Mouse (Mus musculus) ES-Bruce4 (cell line): ENCODE measurements around the gene Ldhc. TPM values are rescaled to one million over a fixed set of nuclear protein-coding genes. Genes with fewer than 3 reads are reported as not detected.

Source experiments
- H3K27ac ChIP-seq: 2 replicates; pipeline ENCODE4 v1.5.1; 2012; ENCODE audit warnings: low read length, inconsistent platforms; ENCODE audit not compliant: insufficient read depth
- H3K27me3 ChIP-seq: 2 replicates; pipeline ENCODE4 v1.6.1; 2012; ENCODE audit warnings: mild to moderate bottlenecking, low read length, inconsistent platforms; ENCODE audit not compliant: control insufficient read depth, poor library complexity, insufficient read depth, severe bottlenecking
- H3K36me3 ChIP-seq: 2 replicates; pipeline ENCODE4 v1.6.1; 2012; ENCODE audit warnings: inconsistent platforms, mild to moderate bottlenecking, low read length, moderate library complexity; ENCODE audit not compliant: control insufficient read depth, poor library complexity, insufficient read depth, severe bottlenecking
- H3K4me1 ChIP-seq: one replicate; pipeline ENCODE4 v1.8.1; 2011; ENCODE audit warnings: low read length; ENCODE audit not compliant: control insufficient read depth, insufficient read depth
- H3K4me3 ChIP-seq: 2 replicates; pipeline ENCODE4 v1.5.1; 2011; ENCODE audit warnings: low read depth, mild to moderate bottlenecking, low read length
- H3K9ac ChIP-seq: 2 replicates; pipeline ENCODE4 v1.6.1; 2012; ENCODE audit warnings: low read depth, mild to moderate bottlenecking, inconsistent platforms; ENCODE audit not compliant: poor library complexity, severe bottlenecking
- H3K9me3 ChIP-seq: replicated peaks from 2 replicates; pipeline ENCODE4 v1.6.1; 2012; ENCODE audit warnings: mild to moderate bottlenecking, low read length, inconsistent platforms; ENCODE audit not compliant: control insufficient read depth, poor library complexity, insufficient read depth, severe bottlenecking
- CTCF ChIP-seq: IDR thresholded peaks from one replicate; pipeline ENCODE4 v1.8.1; 2011; ENCODE audit warnings: low read depth, low read length
- EP300 ChIP-seq: IDR thresholded peaks from 2 replicates; pipeline ENCODE4 v1.6.1; 2011; ENCODE audit warnings: low read depth, low read length; ENCODE audit not compliant: insufficient read depth
- POLR2A ChIP-seq: IDR thresholded peaks from one replicate; pipeline ENCODE4 v1.8.1; 2011; ENCODE audit warnings: low read length; ENCODE audit not compliant: insufficient read depth
- polyA plus RNA-seq: library from polyadenylated mRNA; stranded (reverse); fragments of >200 nt; gene quantifications from 2 replicates; pipeline ENCODE4 v1.2.4, GENCODE M21; 2011; ENCODE audit warnings: low read depth; ENCODE audit not compliant: missing spikeins, insufficient read depth, insufficient read length

Ldhc gene
- polyA plus RNA-seq, 1 experiment: 0.57 TPM

DNA sequence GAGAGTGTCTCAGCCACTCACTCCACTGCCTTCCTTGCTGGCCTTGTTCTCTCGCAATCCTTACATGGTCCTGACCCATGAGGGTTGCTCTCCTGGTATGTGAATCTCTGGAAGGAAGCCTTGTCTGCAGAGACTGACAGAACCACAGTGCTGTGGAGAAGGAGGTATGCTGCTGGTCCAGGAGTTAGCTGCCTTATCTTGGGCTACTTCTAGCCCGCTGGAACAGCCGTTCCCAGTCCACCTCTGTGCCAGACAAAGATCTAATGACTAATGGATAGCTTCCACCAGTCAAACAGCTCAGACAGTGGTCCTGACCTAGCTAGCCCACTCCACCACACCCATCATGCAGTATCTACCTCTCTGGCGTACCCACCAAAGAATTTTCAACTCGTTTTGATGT is 24.6 kb upstream of the Ldhc start:
- Histone ChIP-seq H3K4me1 (peaks cover 13% of the 10 kb centered on the region), H3K27ac (no peak overlapping the region), H3K36me3 (no peaks in the 10 kb centered on the region), H3K9ac (no peak overlapping the region), H3K4me3 (no peak overlapping the region), H3K27me3 (no peaks in the 10 kb centered on the region), H3K9me3 (no peaks in the 10 kb centered on the region)
- TF ChIP-seq CTCF (no peak), EP300 (no peak), POLR2A (no peak)

DNA sequence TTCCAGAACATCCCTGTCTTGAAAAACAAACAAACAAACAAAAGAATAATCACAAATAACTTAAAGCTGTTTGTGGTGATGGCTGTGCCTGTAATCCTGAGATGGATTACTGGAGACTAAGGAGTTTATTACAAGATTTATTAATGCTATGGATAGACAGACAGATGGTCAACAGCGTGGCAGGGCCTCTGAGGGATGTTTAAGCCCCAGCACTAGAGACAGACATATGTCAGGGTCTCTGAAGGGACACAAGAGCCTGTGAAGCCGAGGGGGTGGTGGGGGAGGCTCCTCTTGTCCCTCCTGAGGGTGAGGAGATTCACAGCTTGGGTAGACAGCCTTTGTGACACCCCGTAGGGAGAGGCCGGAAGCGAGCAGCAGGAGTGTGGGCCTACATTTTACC is 23.9 kb upstream of the Ldhc start:
- H3K4me1 ChIP-seq: peaks cover 16% of the 10 kb centered on the region
- no peak overlapping the region for H3K4me3 ChIP-seq
- no peaks in the 10 kb centered on the region for H3K36me3 ChIP-seq
- no peaks in the 10 kb centered on the region for H3K9me3 ChIP-seq
- no peak for TF ChIP-seq CTCF
- TF ChIP-seq POLR2A: no peak
- no peak for TF ChIP-seq EP300
- no peak overlapping the region for H3K27ac ChIP-seq
- H3K9ac ChIP-seq: no peak overlapping the region
- no peaks in the 10 kb centered on the region for H3K27me3 ChIP-seq

DNA sequence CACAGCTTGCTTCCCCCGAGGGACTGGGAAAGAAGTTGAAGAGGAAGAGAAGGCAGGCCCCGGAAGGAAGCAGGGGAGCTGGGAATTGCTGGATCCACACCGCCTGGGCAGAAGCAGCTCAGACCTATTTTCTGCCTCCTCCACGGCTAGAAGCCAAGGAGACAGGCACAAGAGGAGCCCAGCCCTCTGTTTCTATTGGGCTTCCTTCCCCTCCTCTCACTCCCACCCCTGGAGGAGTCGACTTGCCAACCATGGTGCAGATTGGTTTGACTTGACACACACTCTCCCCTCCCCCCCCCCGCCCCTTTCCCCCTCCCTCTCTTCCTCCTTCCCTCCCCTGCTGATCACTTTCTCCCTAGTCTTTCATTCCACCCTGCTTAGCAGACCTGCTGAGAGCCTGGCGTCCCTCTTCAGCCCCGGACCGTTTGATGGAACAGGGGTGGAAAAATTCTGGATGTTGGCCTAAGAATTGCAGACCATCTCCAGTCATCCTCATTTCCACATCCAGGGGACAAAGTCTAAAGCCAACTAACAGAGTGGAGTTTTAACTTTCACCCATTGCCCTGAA is 22.8 kb upstream of the Ldhc start:
- Histone ChIP-seq H3K4me3 (0 out of 2 replicates have a peak overlapping the region, but pooled peaks have one; percentile 7), H3K27ac (peak overlapping the region; percentile 90), H3K9ac (peak overlapping the region; percentile 20; the same call in 1 of the 2 replicates), H3K9me3 (no peaks in the 10 kb centered on the region), H3K36me3 (no peaks in the 10 kb centered on the region), H3K27me3 (no peaks in the 10 kb centered on the region), H3K4me1 (peaks cover 16% of the 10 kb centered on the region)
- TF ChIP-seq POLR2A (no peak), CTCF (no peak), EP300 (no peak)

DNA sequence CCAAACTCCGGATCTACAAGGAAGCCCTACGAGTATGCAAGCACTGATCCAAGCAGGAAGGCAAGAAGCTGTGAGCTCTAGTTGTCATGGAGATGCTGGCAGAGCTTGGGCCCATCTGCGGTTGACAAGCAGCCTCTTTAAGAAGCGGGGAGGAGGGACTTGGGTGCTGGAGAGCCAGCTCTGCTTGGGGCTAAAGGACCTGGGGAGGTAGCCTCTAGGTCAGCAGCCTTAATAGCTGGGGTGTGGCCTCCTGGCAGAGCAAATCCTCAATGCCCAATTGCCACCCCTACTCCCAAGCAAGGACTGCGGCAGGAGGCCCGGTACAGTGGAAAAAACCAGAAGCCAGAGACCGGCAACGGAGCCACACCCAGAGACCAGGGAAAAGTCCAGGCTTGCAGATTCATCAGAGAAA is 22.1 kb upstream of the Ldhc start:
- H3K36me3 ChIP-seq: no peaks in the 10 kb centered on the region
- H3K27ac ChIP-seq: peak overlapping the region; percentile 90
- H3K4me1 ChIP-seq: peaks cover 16% of the 10 kb centered on the region
- no peak for TF ChIP-seq POLR2A
- TF ChIP-seq EP300: peak; percentile 24; the same call in 1 of the 2 replicates
- TF ChIP-seq CTCF: no peak
- no peaks in the 10 kb centered on the region for H3K9me3 ChIP-seq
- no peaks in the 10 kb centered on the region for H3K27me3 ChIP-seq
- no peak overlapping the region for H3K9ac ChIP-seq
- H3K4me3 ChIP-seq: no peak overlapping the region

DNA sequence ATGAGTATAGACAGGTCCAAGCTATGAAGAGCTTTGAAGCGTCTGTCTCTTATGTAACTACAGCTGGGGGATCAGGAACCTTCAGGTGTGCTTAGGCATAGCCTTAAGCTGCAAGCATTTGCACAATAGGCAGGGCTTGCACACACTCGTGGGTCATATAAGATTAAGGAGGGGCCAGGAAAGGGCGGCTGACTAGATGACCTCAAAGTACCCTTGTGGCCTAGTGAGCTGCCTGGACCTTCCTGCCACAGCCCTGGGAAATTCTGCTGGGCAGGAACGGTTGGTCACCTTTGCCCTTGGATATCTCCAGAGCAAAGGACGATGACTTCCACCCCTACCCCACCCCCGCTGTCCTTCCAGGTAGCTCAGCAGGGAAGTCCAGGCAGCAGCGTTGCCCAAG is 21.6 kb upstream of the Ldhc start:
- H3K36me3 ChIP-seq: no peaks in the 10 kb centered on the region
- H3K27me3 ChIP-seq: no peaks in the 10 kb centered on the region
- TF ChIP-seq EP300 (0 out of 2 replicates have a peak, but pooled peaks have one; percentile 30), POLR2A (no peak), CTCF (no peak)
- H3K9me3 ChIP-seq: no peaks in the 10 kb centered on the region
- peaks cover 16% of the 10 kb centered on the region for H3K4me1 ChIP-seq
- H3K27ac ChIP-seq: peak overlapping the region; percentile 90
- no peak overlapping the region for H3K9ac ChIP-seq
- no peak overlapping the region for H3K4me3 ChIP-seq

- H3K9ac ChIP-seq: no peak overlapping the region
- H3K4me3 ChIP-seq: no peak overlapping the region
- no peaks in the 10 kb centered on the region for H3K27me3 ChIP-seq
- no peaks in the 10 kb centered on the region for H3K36me3 ChIP-seq
- no peaks in the 10 kb centered on the region for H3K9me3 ChIP-seq
- H3K4me1 ChIP-seq: peaks cover 16% of the 10 kb centered on the region
- H3K27ac ChIP-seq: peak overlapping the region; percentile 90
- no peak for TF ChIP-seq POLR2A
- no peak for TF ChIP-seq EP300
- no peak for TF ChIP-seq CTCF
Observed at GRCm38 (mm10) chr7:46839861-46840260, 21.1 kb upstream of the Ldhc start.
